Mouse (Mus musculus) kidney, embryonic 15.5 days (tissue): ENCODE data around the gene Dnah7b. TPM values are rescaled to one million over a fixed set of nuclear protein-coding genes. Genes with fewer than 3 reads are reported as not detected.
"Not testable (repeated sequence)": the region's sequence is repeated elsewhere in the genome, so short reads cannot be mapped to it uniquely, and the experiment has no call there.

Experiments used
- ATAC-seq: fragments of 200-750 bp; cut with Nextera tagmentation; replicated peaks from 2 replicates; pipeline ENCODE4 v1.8.0; 2017; ENCODE audit warnings: moderate TSS enrichment; ENCODE audit not compliant: low FRiP score
- H3K27ac ChIP-seq: fragments of 300-500 bp; sonication (generic); 2 replicates; pipeline ENCODE4 v1.5.1; 2015; ENCODE audit warnings: mild to moderate bottlenecking, inconsistent platforms
- H3K27me3 ChIP-seq: fragments of 300-500 bp; sonication (generic); 2 replicates; pipeline ENCODE4 v1.6.1; 2015; ENCODE audit warnings: inconsistent platforms
- H3K36me3 ChIP-seq: fragments of 300-500 bp; sonication (generic); 2 replicates; pipeline ENCODE4 v1.6.1; 2015; ENCODE audit warnings: inconsistent platforms
- H3K4me1 ChIP-seq: fragments of 300-500 bp; sonication (generic); 2 replicates; pipeline ENCODE4 v1.6.1; 2015; ENCODE audit warnings: inconsistent platforms
- H3K4me2 ChIP-seq: fragments of 300-500 bp; sonication (generic); 2 replicates; pipeline ENCODE4 v1.6.1; 2015; ENCODE audit warnings: moderate library complexity, mild to moderate bottlenecking, inconsistent platforms
- H3K4me3 ChIP-seq: fragments of 300-500 bp; sonication (generic); replicated peaks from 2 replicates; pipeline ENCODE4 v1.5.1; 2015; ENCODE audit warnings: mild to moderate bottlenecking, inconsistent platforms
- H3K9ac ChIP-seq: fragments of 300-500 bp; sonication (generic); 2 replicates; pipeline ENCODE4 v1.6.1; 2015; ENCODE audit warnings: mild to moderate bottlenecking, inconsistent platforms
- H3K9me3 ChIP-seq: fragments of 300-500 bp; sonication (generic); replicated peaks from 2 replicates; pipeline ENCODE4 v1.6.1; 2016; ENCODE audit warnings: inconsistent platforms
- WGBS: fragments of 180-500 bp; shearing (Covaris S2); methylation state at CpG from one replicate; pipeline ENCODE4 v1.1.7; 2015; ENCODE audit warnings: mixed read lengths; 5-methylcytosine and 5-hydroxymethylcytosine counted together
- polyA plus RNA-seq: library from polyadenylated mRNA; unstranded; fragments of >200 nt; fragmentation: Nextera tagmentation; extraction: Ambion mirVana; gene quantifications from 2 replicates; pipeline ENCODE4 v1.2.1, GENCODE M21; 2015

Dnah7b gene
- 1.3 and 1.6 TPM in 2 replicates for polyA plus RNA-seq

GRCm38 (mm10) chr1:46066015-46066414, at the start of gene Dnah7b:
TSS of gene Dnah7b (plus strand) at chr1:46066315.
- peak within 1 kb of the TSS; percentile 67 for H3K4me3 ChIP-seq
- ATAC-seq = no peak; the same call in 1 of the 2 replicates
- no peaks in the 10 kb centered on the region for H3K36me3 ChIP-seq
- peak within 1 kb of the TSS; percentile 83 for H3K4me2 ChIP-seq
- H3K27ac ChIP-seq = peak within 1 kb of the TSS; percentile 92
- H3K4me1 ChIP-seq = no peaks in the 10 kb centered on the region
- no peaks in the 10 kb centered on the region for H3K27me3 ChIP-seq
- peak within 1 kb of the TSS; percentile 74 for H3K9ac ChIP-seq
- H3K9me3 ChIP-seq = no peaks in the 10 kb centered on the region
- WGBS = 33% methylated on average over 1 of the region's 1 CpGs

GRCm38 (mm10) chr1:46018382-46018977, 47.6 kb upstream of the Dnah7b start:
- Histone ChIP-seq H3K9ac (no peak overlapping the region), H3K9me3 (no peaks in the 10 kb centered on the region), H3K27me3 (no peaks in the 10 kb centered on the region), H3K36me3 (no peaks in the 10 kb centered on the region), H3K4me1 (no peaks in the 10 kb centered on the region), H3K4me2 (no peak overlapping the region), H3K27ac (no peak overlapping the region), H3K4me3 (no peak overlapping the region)
- WGBS = 50% methylated on average over 2 of the region's 2 CpGs
- peak; percentile 62; the same call in 1 of the 2 replicates for ATAC-seq

GRCm38 (mm10) chr1:46022262-46022661, 43.9 kb upstream of the Dnah7b start:
- WGBS = 35% methylated on average over 2 of the region's 2 CpGs
- no peak overlapping the region for H3K4me2 ChIP-seq
- H3K4me3 ChIP-seq = no peak overlapping the region
- no peaks in the 10 kb centered on the region for H3K27me3 ChIP-seq
- no peaks in the 10 kb centered on the region for H3K4me1 ChIP-seq
- no peaks in the 10 kb centered on the region for H3K9me3 ChIP-seq
- no peak for ATAC-seq
- H3K27ac ChIP-seq = no peak overlapping the region
- H3K9ac ChIP-seq = no peak overlapping the region
- no peaks in the 10 kb centered on the region for H3K36me3 ChIP-seq

- no peak overlapping the region for H3K4me2 ChIP-seq
- H3K4me1 ChIP-seq = no peaks in the 10 kb centered on the region
- WGBS = 76% methylated on average over 1 of the region's 1 CpGs
- no peaks in the 10 kb centered on the region for H3K9me3 ChIP-seq
- no peak overlapping the region for H3K4me3 ChIP-seq
- H3K9ac ChIP-seq = no peak overlapping the region
- H3K27me3 ChIP-seq = no peaks in the 10 kb centered on the region
- no peak overlapping the region for H3K27ac ChIP-seq
- no peak for ATAC-seq
- H3K36me3 ChIP-seq = no peaks in the 10 kb centered on the region
These were observed 34.0 kb upstream of the Dnah7b start for GRCm38 (mm10) chr1:46031993-46032555.

GRCm38 (mm10) chr1:46048188-46048587, 17.9 kb upstream of the Dnah7b start:
- H3K27ac ChIP-seq = no peak overlapping the region
- no peaks in the 10 kb centered on the region for H3K27me3 ChIP-seq
- H3K9ac ChIP-seq = no peak overlapping the region
- H3K4me3 ChIP-seq = no peak overlapping the region
- no peak for ATAC-seq
- H3K4me2 ChIP-seq = no peak overlapping the region
- no peaks in the 10 kb centered on the region for H3K9me3 ChIP-seq
- no peaks in the 10 kb centered on the region for H3K36me3 ChIP-seq
- H3K4me1 ChIP-seq = no peaks in the 10 kb centered on the region

- no peaks in the 10 kb centered on the region for H3K27me3 ChIP-seq
- peak overlapping the region; percentile 67 for H3K4me3 ChIP-seq
- WGBS = 0% methylated on average over 28 of the region's 28 CpGs
- ATAC-seq = peak; percentile 97
- H3K9me3 ChIP-seq = no peaks in the 10 kb centered on the region
- peak overlapping the region; percentile 74 for H3K9ac ChIP-seq
- H3K36me3 ChIP-seq = no peaks in the 10 kb centered on the region
- peak overlapping the region; percentile 92 for H3K27ac ChIP-seq
- H3K4me2 ChIP-seq = peak overlapping the region; percentile 83
- no peaks in the 10 kb centered on the region for H3K4me1 ChIP-seq
These were observed 553 bp downstream of the Dnah7b start for GRCm38 (mm10) chr1:46066484-46067251.

- not testable (repeated sequence) for H3K36me3 ChIP-seq, ATAC-seq, H3K27me3 ChIP-seq, H3K9ac ChIP-seq, H3K4me2 ChIP-seq, H3K9me3 ChIP-seq, H3K4me1 ChIP-seq, H3K27ac ChIP-seq, H3K4me3 ChIP-seq
- WGBS = 83% methylated on average over 3 of the region's 3 CpGs
These were observed 2.7 kb downstream of the Dnah7b start for GRCm38 (mm10) chr1:46068787-46069186.

GRCm38 (mm10) chr1:46077891-46078290, 11.8 kb downstream of the Dnah7b start:
- H3K4me2 ChIP-seq = no peak overlapping the region
- no peak overlapping the region for H3K4me3 ChIP-seq
- H3K4me1 ChIP-seq = no peaks in the 10 kb centered on the region
- 86% methylated on average over 2 of the region's 2 CpGs for WGBS
- no peak overlapping the region for H3K9ac ChIP-seq
- no peaks in the 10 kb centered on the region for H3K9me3 ChIP-seq
- no peak overlapping the region for H3K27ac ChIP-seq
- H3K36me3 ChIP-seq = no peaks in the 10 kb centered on the region
- no peak for ATAC-seq
- no peaks in the 10 kb centered on the region for H3K27me3 ChIP-seq

GRCm38 (mm10) chr1:46100484-46100883, 34.4 kb downstream of the Dnah7b start:
- Histone ChIP-seq H3K4me3 (no peak overlapping the region), H3K9ac (no peak overlapping the region), H3K27ac (no peak overlapping the region), H3K27me3 (no peaks in the 10 kb centered on the region), H3K9me3 (no peaks in the 10 kb centered on the region), H3K36me3 (no peaks in the 10 kb centered on the region), H3K4me2 (no peak overlapping the region), H3K4me1 (no peaks in the 10 kb centered on the region)
- ATAC-seq = no peak
- WGBS = 76% methylated on average over 2 of the region's 2 CpGs

GRCm38 (mm10) chr1:46112606-46113005, 46.5 kb downstream of the Dnah7b start:
- not testable (repeated sequence) for H3K9ac ChIP-seq, H3K4me1 ChIP-seq, H3K36me3 ChIP-seq, H3K9me3 ChIP-seq, H3K27ac ChIP-seq, H3K4me3 ChIP-seq, H3K27me3 ChIP-seq, H3K4me2 ChIP-seq, ATAC-seq

- H3K36me3 ChIP-seq, H3K4me1 ChIP-seq, H3K27ac ChIP-seq, H3K27me3 ChIP-seq, H3K4me3 ChIP-seq, ATAC-seq, H3K9ac ChIP-seq, H3K9me3 ChIP-seq, H3K4me2 ChIP-seq: not testable (repeated sequence)
- WGBS = 92% methylated on average over 2 of the region's 2 CpGs
These were observed 51.1 kb downstream of the Dnah7b start for GRCm38 (mm10) chr1:46117179-46117578.

- no peak for ATAC-seq
- Histone ChIP-seq H3K4me2 (no peak overlapping the region), H3K27ac (no peak overlapping the region), H3K9me3 (no peaks in the 10 kb centered on the region), H3K4me3 (no peak overlapping the region), H3K27me3 (no peaks in the 10 kb centered on the region), H3K36me3 (no peaks in the 10 kb centered on the region), H3K9ac (no peak overlapping the region), H3K4me1 (no peaks in the 10 kb centered on the region)
- WGBS = 58% methylated on average over 4 of the region's 4 CpGs
These were observed 61.9 kb downstream of the Dnah7b start for GRCm38 (mm10) chr1:46128058-46128457.
